Mouse (Mus musculus) liver, embryonic 11.5 days (tissue): ENCODE measurements around the gene Npm3. TPM values are rescaled to one million over a fixed set of nuclear protein-coding genes. Genes with fewer than 3 reads are reported as not detected.

ENCODE experiments used
- ATAC-seq: fragments of 200-750 bp; cut with Nextera tagmentation; replicated peaks from 2 replicates; pipeline ENCODE4 v1.8.0; 2017; ENCODE audit warnings: moderate number of reproducible peaks, mild to moderate bottlenecking, moderate TSS enrichment, moderate library complexity; ENCODE audit not compliant: low FRiP score
- DNase-seq: peaks from one replicate; pipeline ENCODE4 v3.0.0-alpha.2; 2017; ENCODE audit warnings: low spot score
- H3K27ac ChIP-seq: fragments of 300-500 bp; sonication (generic); 2 replicates; pipeline ENCODE4 v1.5.1; 2014; ENCODE audit warnings: mild to moderate bottlenecking, low read depth, low read length, control low read depth
- H3K27me3 ChIP-seq: fragments of 300-500 bp; sonication (generic); replicated peaks from 2 replicates; pipeline ENCODE4 v1.6.1; 2014; ENCODE audit warnings: low read length, mixed read lengths; ENCODE audit not compliant: control insufficient read depth, insufficient read depth
- H3K36me3 ChIP-seq: fragments of 300-500 bp; sonication (generic); 2 replicates; pipeline ENCODE4 v1.6.1; 2014; ENCODE audit warnings: mild to moderate bottlenecking, low read length, moderate library complexity, mixed read lengths; ENCODE audit not compliant: control insufficient read depth, insufficient read depth
- H3K4me1 ChIP-seq: fragments of 300-500 bp; sonication (generic); replicated peaks from 2 replicates; pipeline ENCODE4 v1.6.1; 2014; ENCODE audit warnings: low read length, mixed read lengths; ENCODE audit not compliant: control insufficient read depth, insufficient read depth
- H3K4me2 ChIP-seq: fragments of 300-500 bp; sonication (generic); 2 replicates; pipeline ENCODE4 v1.6.1; 2014; ENCODE audit warnings: mild to moderate bottlenecking, control low read depth, moderate library complexity
- H3K4me3 ChIP-seq: fragments of 300-500 bp; sonication (generic); 2 replicates; pipeline ENCODE4 v1.5.1; 2014; ENCODE audit warnings: low read depth, low read length, control low read depth
- H3K9ac ChIP-seq: fragments of 300-500 bp; sonication (generic); 2 replicates; pipeline ENCODE4 v1.6.1; 2014; ENCODE audit warnings: low read depth, low read length, control low read depth
- H3K9me3 ChIP-seq: fragments of 300-500 bp; sonication (generic); 2 replicates; pipeline ENCODE4 v1.6.1; 2016; ENCODE audit warnings: low read length, inconsistent platforms, mixed read lengths; ENCODE audit not compliant: control insufficient read depth
- WGBS: fragments of 180-500 bp; shearing (Covaris S2); extraction: QIAGEN DNeasy Blood & Tissue Kit; methylation state at CpG from one replicate; pipeline ENCODE4 v1.1.7; 2014; 5-methylcytosine and 5-hydroxymethylcytosine counted together
- polyA plus RNA-seq: library from polyadenylated mRNA; unstranded; fragments of >200 nt; fragmentation: Nextera tagmentation; extraction: Ambion mirVana; gene quantifications from 2 replicates; pipeline ENCODE4 v1.2.1, GENCODE M21; 2014

Npm3 gene
- polyA plus RNA-seq, 1 experiment from 2014 or later, result 34.5 TPM

DNA sequence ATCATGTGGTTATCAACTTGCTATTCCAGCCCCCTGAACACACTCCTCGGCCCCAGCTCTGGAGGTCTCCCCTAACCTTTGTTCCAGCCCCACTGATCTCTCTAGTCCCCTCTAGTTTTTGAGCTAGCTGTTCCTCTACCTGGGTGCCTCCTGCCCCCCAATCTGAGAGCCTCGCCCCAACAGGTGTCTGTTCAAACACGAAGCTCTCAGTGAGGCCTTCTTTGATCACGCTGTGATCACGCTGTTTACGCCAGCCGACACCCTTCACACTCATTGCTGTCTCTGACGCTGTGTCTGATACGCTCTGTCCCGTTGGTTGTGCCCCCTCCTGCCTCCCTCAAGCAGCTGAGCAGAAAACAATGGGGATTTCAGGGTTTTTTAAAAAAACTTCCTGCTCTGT lies 15.8 kb downstream of the Npm3 start:
- Histone ChIP-seq H3K9ac (no peak overlapping the region), H3K36me3 (no peaks in the 10 kb centered on the region), H3K4me3 (no peak overlapping the region), H3K27ac (no peak overlapping the region), H3K27me3 (peaks cover 76% of the 10 kb centered on the region), H3K4me2 (no peak overlapping the region), H3K4me1 (peaks cover 9% of the 10 kb centered on the region; the same call in 1 of the 2 replicates), H3K9me3 (no peaks in the 10 kb centered on the region)
- WGBS, result 17% methylated on average over 10 of the region's 10 CpGs
- ATAC-seq (no peak), DNase-seq (no peak)

DNA sequence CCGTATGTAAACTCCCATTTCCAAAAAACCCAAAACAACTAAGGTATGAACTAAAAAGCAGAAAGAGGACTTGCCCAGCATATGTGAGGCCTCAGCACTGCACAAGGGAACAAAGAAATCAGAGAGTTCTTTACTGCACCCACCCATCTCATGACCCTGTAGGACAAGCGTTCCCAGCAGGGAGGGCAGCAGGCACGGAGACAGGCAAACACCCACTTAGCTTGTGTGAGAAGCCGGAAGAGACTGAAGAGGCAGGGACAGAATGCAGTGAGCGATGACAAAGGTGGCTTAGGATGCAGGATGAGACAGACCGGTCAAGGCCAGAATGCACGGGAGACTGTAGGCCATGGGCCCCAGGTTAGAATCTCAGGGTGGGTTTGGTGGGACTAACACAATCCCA lies 17.7 kb downstream of the Npm3 start:
- Histone ChIP-seq H3K9me3 (no peaks in the 10 kb centered on the region), H3K9ac (no peak overlapping the region), H3K4me1 (no peaks in the 10 kb centered on the region), H3K4me2 (no peak overlapping the region), H3K36me3 (no peaks in the 10 kb centered on the region), H3K27me3 (peaks cover 65% of the 10 kb centered on the region), H3K27ac (no peak overlapping the region), H3K4me3 (no peak overlapping the region)
- 73% methylated on average over 7 of the region's 7 CpGs for WGBS
- DNase-seq (no peak), ATAC-seq (no peak)

DNA sequence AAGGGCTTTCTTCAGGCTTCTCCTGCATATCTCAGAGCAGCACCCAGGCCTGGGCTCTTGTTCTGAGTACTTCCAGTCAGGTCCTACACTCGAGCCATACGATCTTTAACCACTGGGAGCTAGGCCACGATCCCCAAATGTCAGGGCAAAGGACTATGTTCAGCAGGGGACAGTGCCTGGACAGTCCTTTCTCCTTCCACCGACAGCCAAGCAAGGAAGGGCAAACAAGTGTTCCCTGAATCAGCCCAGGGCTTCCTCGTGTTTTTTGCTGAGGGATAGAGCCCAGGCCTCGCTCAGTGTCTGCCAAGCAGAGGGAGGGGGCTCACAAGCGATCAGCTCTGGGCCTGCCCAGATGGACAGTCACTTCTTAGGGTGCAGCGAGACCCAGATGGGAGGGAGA lies 19.3 kb downstream of the Npm3 start:
- DNase-seq, result no peak
- no peak overlapping the region for H3K4me3 ChIP-seq
- no peaks in the 10 kb centered on the region for H3K4me1 ChIP-seq
- no peak overlapping the region for H3K4me2 ChIP-seq
- no peak overlapping the region for H3K9ac ChIP-seq
- 72% methylated on average over 8 of the region's 8 CpGs for WGBS
- ATAC-seq, result no peak
- H3K27me3 ChIP-seq, result peaks cover 54% of the 10 kb centered on the region
- H3K9me3 ChIP-seq, result no peaks in the 10 kb centered on the region
- no peak overlapping the region for H3K27ac ChIP-seq
- no peaks in the 10 kb centered on the region for H3K36me3 ChIP-seq

DNA sequence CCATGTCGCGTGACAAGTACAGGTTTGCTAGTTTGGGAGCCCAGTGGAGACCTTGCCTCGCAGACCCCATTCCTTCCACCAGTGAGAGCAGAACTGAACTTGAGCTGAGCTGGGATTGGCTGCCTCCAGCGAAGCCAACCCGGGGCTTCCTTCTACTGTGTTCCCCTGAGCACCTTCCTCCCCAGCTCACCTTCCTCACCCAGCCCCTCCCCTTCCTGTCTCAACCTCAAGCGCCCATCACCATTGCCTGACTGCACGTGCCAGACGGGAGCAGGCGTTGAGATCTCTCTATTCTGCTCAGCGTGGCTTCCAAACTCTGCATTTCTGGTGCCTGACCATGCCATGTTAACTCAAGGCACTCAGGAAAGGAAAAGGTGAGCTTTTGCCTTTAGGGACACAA lies 22.2 kb downstream of the Npm3 start:
- H3K9me3 ChIP-seq, result no peaks in the 10 kb centered on the region
- no peak overlapping the region for H3K4me2 ChIP-seq
- H3K27ac ChIP-seq, result no peak overlapping the region
- no peak overlapping the region for H3K4me3 ChIP-seq
- no peaks in the 10 kb centered on the region for H3K4me1 ChIP-seq
- no peak for DNase-seq
- H3K9ac ChIP-seq, result no peak overlapping the region
- WGBS, result 61% methylated on average over 10 of the region's 10 CpGs
- no peaks in the 10 kb centered on the region for H3K36me3 ChIP-seq
- peaks cover 27% of the 10 kb centered on the region for H3K27me3 ChIP-seq
- ATAC-seq, result no peak

DNA sequence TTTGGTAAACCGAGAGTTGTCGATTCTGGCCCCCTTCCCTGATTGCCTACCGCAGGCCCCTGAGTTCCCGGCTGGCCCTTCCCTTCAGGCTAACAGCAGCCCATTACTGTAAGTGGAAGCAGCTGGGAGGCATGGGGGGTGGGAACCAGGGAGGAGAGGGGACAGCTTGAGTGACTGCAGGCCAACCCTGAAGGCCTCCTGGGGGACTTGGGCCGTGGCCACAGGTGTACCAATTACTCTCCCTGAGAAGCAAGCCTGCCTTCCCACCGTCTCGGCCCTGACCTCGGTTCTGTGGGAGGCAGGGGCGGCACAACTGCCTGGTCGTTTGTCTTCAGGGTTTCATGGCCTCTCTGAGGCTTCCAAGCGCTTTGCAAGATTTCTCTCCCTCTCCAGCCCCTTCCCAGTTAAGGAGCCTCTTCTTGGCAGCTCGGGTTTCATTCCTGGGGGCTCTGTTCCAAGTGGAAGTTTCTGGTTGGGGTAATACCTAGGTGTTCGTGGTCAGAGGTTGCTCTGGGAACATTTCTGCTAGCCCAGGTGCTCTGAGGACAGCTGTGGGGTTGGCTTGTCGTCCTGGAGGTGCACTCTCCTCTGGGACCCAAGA lies 23.6 kb downstream of the Npm3 start:
- 39% methylated on average over 14 of the region's 14 CpGs for WGBS
- DNase-seq (no peak), ATAC-seq (no peak)
- no peaks in the 10 kb centered on the region for H3K9me3 ChIP-seq
- H3K9ac ChIP-seq, result no peak overlapping the region
- no peak overlapping the region for H3K27ac ChIP-seq
- H3K27me3 ChIP-seq, result peaks cover 21% of the 10 kb centered on the region
- H3K4me1 ChIP-seq, result no peaks in the 10 kb centered on the region
- no peaks in the 10 kb centered on the region for H3K36me3 ChIP-seq
- no peak overlapping the region for H3K4me3 ChIP-seq
- no peak overlapping the region for H3K4me2 ChIP-seq

DNA sequence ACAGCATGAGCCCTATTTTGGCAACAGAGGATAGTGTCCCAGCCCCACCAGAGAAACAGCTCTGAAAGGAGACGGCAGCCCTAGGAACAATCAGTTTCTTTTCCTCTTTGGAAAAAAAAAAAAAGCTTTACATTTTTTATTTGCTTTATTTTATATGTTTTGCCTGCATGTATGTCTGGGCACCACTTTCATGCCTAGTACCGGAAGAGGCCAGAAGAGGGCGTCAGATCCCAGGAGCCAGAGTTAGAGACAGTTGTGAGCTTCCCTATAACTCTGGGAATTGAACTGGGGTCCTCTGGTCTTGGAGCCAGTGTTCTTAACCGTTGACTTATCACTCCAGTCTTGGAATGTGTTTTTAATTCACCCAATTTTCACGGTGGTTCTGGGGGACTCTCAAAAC lies 27.2 kb downstream of the Npm3 start:
- H3K4me3 ChIP-seq, result no peak overlapping the region
- ATAC-seq, result no peak
- WGBS, result 61% methylated on average over 5 of the region's 5 CpGs

DNA sequence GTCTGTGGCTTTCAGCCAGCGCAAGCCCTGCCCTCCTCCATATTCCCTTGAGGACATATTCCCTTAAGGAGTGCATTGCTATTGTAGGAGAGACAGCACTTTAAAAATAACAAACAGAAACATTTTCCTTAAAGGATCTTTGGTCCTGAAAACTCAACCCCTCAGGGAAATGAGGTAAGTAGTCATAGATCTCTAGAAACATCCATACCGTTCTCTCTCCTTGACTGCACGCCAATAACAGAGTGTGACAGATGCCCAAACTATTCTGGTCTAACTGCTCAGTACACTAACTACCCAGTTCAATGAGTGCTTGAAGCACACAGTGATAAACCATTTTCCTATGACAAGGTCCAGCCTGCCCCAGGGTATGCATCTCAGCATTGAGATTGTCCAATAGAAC lies 31.1 kb downstream of the Npm3 start:
- Histone ChIP-seq H3K27me3 (peaks cover 4% of the 10 kb centered on the region; the same call in 1 of the 2 replicates), H3K4me2 (no peak overlapping the region), H3K9me3 (no peaks in the 10 kb centered on the region), H3K4me3 (no peak overlapping the region), H3K36me3 (no peaks in the 10 kb centered on the region), H3K27ac (no peak overlapping the region), H3K4me1 (peaks cover 2% of the 10 kb centered on the region; the same call in 1 of the 2 replicates), H3K9ac (no peak overlapping the region)
- WGBS, result 69% methylated on average over 3 of the region's 3 CpGs
- ATAC-seq (no peak), DNase-seq (no peak)

More for the DNA sequence above, 27.2 kb downstream of the Npm3 start:
- H3K27me3 ChIP-seq, result peaks cover 6% of the 10 kb centered on the region; the same call in 1 of the 2 replicates
- H3K4me1 ChIP-seq, result peaks cover 2% of the 10 kb centered on the region; the same call in 1 of the 2 replicates
- no peak overlapping the region for H3K4me2 ChIP-seq
- DNase-seq, result no peak
- no peaks in the 10 kb centered on the region for H3K36me3 ChIP-seq
- no peak overlapping the region for H3K27ac ChIP-seq
- no peaks in the 10 kb centered on the region for H3K9me3 ChIP-seq
- H3K9ac ChIP-seq, result no peak overlapping the region

DNA sequence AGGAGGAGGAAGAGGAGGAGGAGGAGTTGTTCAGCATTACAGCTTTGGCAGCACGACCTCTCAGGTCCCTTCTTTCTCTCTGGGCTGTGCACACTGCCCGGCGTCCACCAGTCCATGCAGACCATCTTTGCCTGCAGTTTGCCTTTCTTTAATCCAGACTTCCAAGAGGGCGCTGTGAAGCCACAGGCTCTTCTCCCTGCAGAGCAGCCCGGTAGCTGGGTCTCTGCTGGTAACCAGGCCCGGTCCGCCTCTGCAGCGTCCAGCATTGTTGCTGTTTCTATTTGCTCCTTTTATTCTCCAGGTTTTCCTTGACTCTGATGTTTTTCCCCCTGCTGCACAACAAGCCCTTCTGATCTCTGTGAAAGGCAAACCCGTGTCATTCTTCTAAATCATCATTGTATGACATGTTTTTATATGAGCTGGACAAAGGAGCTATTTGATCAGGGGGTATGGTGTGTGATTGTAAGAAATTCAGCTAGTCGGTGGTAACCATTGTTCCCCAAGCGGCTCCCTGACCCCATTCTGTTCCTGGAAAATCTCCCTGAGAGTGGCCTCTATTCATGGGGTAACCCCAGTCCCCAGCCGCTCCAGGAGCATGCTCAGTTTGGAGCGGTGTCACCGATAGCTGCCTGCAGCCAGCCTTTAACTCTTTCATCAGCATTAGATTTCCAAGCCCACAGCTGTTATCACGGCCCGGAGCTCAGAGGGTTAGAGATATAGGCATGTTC lies 31.7 kb downstream of the Npm3 start:
- peaks cover 4% of the 10 kb centered on the region; the same call in 1 of the 2 replicates for H3K27me3 ChIP-seq
- no peak overlapping the region for H3K4me3 ChIP-seq
- peak overlapping the region; percentile 31; the same call in 1 of the 2 replicates for H3K4me2 ChIP-seq
- H3K27ac ChIP-seq, result no peak overlapping the region
- H3K4me1 ChIP-seq, result peaks cover 2% of the 10 kb centered on the region; the same call in 1 of the 2 replicates
- 21% methylated on average over 16 of the region's 16 CpGs for WGBS
- no peak for ATAC-seq
- 0 out of 2 replicates have a peak overlapping the region, but pooled peaks have one; percentile 31 for H3K9ac ChIP-seq
- no peak for DNase-seq
- no peaks in the 10 kb centered on the region for H3K36me3 ChIP-seq
- H3K9me3 ChIP-seq, result no peaks in the 10 kb centered on the region

DNA sequence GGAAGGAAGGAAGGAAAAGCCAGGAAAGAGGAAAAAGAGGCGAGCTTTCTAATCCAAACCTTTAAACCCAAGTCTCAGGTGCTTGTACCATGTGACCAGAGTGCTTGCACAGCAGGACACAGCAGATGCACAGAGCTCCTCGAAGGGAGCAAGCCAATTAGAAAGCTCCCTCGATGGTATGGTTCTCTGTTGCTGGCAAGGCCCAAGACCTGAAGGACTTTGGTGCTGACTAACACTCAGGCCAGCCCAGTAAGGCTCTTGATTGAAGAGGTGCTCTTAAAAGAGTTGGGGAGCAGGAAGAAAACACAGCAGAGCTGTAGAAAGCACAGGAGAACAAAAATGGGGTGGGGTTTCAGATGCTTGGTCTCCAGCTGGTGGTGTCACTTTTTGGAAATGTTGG lies 40.7 kb downstream of the Npm3 start:
- no peak for DNase-seq
- WGBS, result 67% methylated on average over 3 of the region's 3 CpGs
- Histone ChIP-seq H3K4me2 (no peak overlapping the region), H3K9ac (no peak overlapping the region), H3K4me3 (no peak overlapping the region), H3K27ac (no peak overlapping the region), H3K36me3 (no peaks in the 10 kb centered on the region), H3K4me1 (no peaks in the 10 kb centered on the region), H3K27me3 (no peaks in the 10 kb centered on the region; the same call in 1 of the 2 replicates), H3K9me3 (no peaks in the 10 kb centered on the region)
- ATAC-seq, result no peak
